Mouse (Mus musculus): ENCODE results near the gene Zfp738. TPM values are rescaled to one million over a fixed set of nuclear protein-coding genes. Genes with fewer than 3 reads are reported as not detected.
"Not testable (repeated sequence)": the region's sequence is repeated elsewhere in the genome, so short reads cannot be mapped to it uniquely, and the experiment has no call there.

The Zfp738 gene
- polyA plus RNA-seq (2014; fragmentation: Nextera tagmentation; extraction: Ambion mirVana) = 11.9 and 14.3 TPM in 2 replicates

DNA sequence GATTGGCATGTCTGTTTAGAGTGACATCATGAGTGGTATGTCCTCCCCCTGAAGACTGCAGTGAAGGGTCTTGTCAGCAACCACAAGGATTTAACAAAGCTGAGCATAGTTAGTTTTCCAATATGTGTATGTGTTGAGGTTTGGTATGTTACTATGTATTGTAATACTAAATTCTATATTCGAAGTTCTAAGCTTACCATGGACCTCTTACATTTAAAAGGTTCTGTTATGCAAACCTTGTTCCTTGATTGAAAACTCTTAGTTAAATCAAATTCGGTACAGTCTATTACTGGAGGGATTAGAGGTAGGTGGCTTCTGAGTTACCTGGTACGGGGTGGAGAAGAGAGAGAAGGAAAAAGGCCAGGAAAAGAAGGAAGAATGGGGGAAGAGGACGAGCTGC lies at the start of gene Zfp738:
Gene Zfp738 (minus strand): TSS at position 101 of the 400 bp plus-strand sequence.
- no peaks in the 10 kb centered on the region for H3K36me3 ChIP-seq (ENCODE audit: control insufficient read depth, insufficient read depth, low read length)
- no peaks in the 10 kb centered on the region for H3K9me3 ChIP-seq (ENCODE audit: control insufficient read depth, low read length)
- ATAC-seq (ENCODE audit: low FRiP score) (no peak), DNase-seq (ENCODE audit: low spot score) (no peak)
- H3K9ac ChIP-seq (ENCODE audit: low read depth, low read length) = no peak within 1 kb of the TSS
- no peaks in the 10 kb centered on the region for H3K4me1 ChIP-seq (replicated peaks; ENCODE audit: control insufficient read depth, insufficient read depth, low read length)
- H3K27ac ChIP-seq (ENCODE audit: low read depth, low read length) = no peak within 1 kb of the TSS
- no peaks in the 10 kb centered on the region for H3K27me3 ChIP-seq (ENCODE audit: control insufficient read depth, insufficient read depth, low read length)
- H3K4me2 ChIP-seq (replicated peaks; ENCODE audit: low read depth, low read length) = no peak within 1 kb of the TSS
- H3K4me3 ChIP-seq (ENCODE audit: low read depth, low read length) = no peak within 1 kb of the TSS
- WGBS = 81% methylated on average over 4 of the region's 4 CpGs

DNA sequence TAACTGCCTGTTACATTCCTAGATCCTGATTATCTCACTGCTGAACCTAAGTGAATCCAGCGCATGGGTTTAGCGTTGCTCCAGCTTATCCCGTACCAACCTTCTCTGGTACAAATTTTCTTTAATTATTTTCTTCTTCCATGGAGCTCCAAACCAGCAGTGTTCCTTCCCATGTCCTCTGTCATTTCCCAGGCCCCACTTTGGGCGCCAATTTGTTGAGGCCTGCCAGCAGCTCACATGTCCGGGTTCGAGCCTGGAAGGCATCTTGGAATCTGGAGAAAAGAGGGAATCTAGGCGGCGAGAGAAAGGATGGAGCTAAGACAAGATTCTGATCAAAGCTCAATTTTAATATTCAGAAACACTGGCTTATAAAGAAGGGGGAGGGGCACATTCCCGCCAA lies 47.5 kb upstream of the Zfp738 start:
- not testable (repeated sequence) for ATAC-seq (ENCODE audit: low FRiP score); H3K27ac ChIP-seq (ENCODE audit: low read depth, low read length)
- 92% methylated on average over 9 of the region's 9 CpGs for WGBS

DNA sequence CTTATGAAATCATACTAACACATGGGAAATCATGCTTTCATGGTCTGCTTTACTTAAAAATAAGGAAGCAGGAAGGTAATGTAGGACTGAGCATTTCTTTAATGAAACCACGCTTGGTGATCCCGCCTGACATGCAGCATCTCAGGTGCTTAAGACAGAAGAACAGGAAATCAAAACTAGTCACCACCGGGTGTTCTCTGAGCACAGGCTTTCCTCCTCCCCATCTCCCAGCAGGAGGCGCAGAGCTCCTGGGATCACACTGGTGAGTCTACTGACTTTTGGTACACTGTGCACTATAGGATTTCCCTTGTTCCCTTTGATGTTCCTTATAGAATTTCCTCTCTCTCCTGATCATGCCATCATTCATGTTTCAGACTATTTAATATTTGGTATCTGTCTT lies 42.6 kb upstream of the Zfp738 start:
- 50% methylated on average over 4 of the region's 4 CpGs for WGBS
- H3K36me3 ChIP-seq (ENCODE audit: control insufficient read depth, insufficient read depth, low read length); H3K27me3 ChIP-seq (ENCODE audit: control insufficient read depth, insufficient read depth, low read length); H3K4me1 ChIP-seq (replicated peaks; ENCODE audit: control insufficient read depth, insufficient read depth, low read length); H3K27ac ChIP-seq (ENCODE audit: low read depth, low read length); H3K9ac ChIP-seq (ENCODE audit: low read depth, low read length); H3K9me3 ChIP-seq (ENCODE audit: control insufficient read depth, low read length): not testable (repeated sequence)
- peak overlapping the region; percentile 53 for H3K4me3 ChIP-seq (ENCODE audit: low read depth, low read length)
- DNase-seq (ENCODE audit: low spot score) (peak; percentile 17), ATAC-seq (ENCODE audit: low FRiP score) (peak; percentile 54)
- H3K4me2 ChIP-seq (replicated peaks; ENCODE audit: low read depth, low read length) = peak overlapping the region; percentile 59; the same call in 1 of the 2 replicates

More for the DNA sequence above, 47.5 kb upstream of the Zfp738 start:
- H3K9ac ChIP-seq (ENCODE audit: low read depth, low read length); H3K4me2 ChIP-seq (replicated peaks; ENCODE audit: low read depth, low read length); H3K4me1 ChIP-seq (replicated peaks; ENCODE audit: control insufficient read depth, insufficient read depth, low read length); H3K4me3 ChIP-seq (ENCODE audit: low read depth, low read length); H3K9me3 ChIP-seq (ENCODE audit: control insufficient read depth, low read length); H3K36me3 ChIP-seq (ENCODE audit: control insufficient read depth, insufficient read depth, low read length); DNase-seq (ENCODE audit: low spot score); H3K27me3 ChIP-seq (ENCODE audit: control insufficient read depth, insufficient read depth, low read length): not testable (repeated sequence)

DNA sequence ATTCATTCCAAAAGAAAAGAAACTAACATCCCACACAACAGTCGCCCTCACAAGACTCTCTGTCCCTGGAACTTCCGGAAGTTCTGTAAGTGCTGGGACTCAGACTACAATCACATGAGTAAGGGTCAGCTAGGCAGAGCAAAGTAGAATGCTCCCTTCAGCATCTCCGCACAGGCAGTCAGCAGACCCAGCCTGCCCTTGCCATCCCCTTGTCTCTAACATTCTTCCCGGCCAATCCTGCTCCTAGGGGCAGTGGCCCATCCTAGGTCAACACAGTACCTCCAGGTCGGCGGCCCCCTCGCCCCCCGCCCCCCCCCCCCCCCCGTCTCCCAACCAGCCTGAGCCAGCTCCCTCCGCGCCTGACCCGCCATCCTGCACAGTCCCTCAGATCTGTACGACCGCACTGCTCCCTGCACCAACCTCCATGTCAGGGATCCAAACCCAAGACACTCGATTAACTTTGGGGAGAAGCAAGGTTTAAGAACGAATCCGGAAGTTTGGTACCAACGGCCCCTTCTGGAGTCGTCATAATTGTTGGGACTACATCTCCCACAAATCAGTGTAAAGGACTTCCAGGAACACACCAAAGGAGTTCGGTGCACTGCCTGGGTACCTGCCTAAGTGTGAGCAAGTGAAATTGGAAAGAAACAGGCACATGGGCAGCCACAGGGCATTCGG lies 41.9 kb upstream of the Zfp738 start, which contains the start of gene Zfp65:
Gene Zfp65 (minus strand): TSS at position 533 of the 678 bp plus-strand sequence.
- WGBS = 2% methylated on average over 15 of the region's 21 CpGs
- no peak within 1 kb of the TSS for H3K27ac ChIP-seq (ENCODE audit: low read depth, low read length)
- H3K9ac ChIP-seq (ENCODE audit: low read depth, low read length) = peak within 1 kb of the TSS; percentile 58
- no peaks in the 10 kb centered on the region for H3K36me3 ChIP-seq (ENCODE audit: control insufficient read depth, insufficient read depth, low read length)
- DNase-seq (ENCODE audit: low spot score) = peak; percentile 67
- peak within 1 kb of the TSS; percentile 59 for H3K4me2 ChIP-seq (replicated peaks; ENCODE audit: low read depth, low read length)
- peak; percentile 81 for ATAC-seq (ENCODE audit: low FRiP score)
- H3K4me3 ChIP-seq (ENCODE audit: low read depth, low read length) = peak within 1 kb of the TSS; percentile 53
- no peaks in the 10 kb centered on the region for H3K4me1 ChIP-seq (replicated peaks; ENCODE audit: control insufficient read depth, insufficient read depth, low read length)
- no peaks in the 10 kb centered on the region for H3K9me3 ChIP-seq (ENCODE audit: control insufficient read depth, low read length)
- no peaks in the 10 kb centered on the region for H3K27me3 ChIP-seq (ENCODE audit: control insufficient read depth, insufficient read depth, low read length)

DNA sequence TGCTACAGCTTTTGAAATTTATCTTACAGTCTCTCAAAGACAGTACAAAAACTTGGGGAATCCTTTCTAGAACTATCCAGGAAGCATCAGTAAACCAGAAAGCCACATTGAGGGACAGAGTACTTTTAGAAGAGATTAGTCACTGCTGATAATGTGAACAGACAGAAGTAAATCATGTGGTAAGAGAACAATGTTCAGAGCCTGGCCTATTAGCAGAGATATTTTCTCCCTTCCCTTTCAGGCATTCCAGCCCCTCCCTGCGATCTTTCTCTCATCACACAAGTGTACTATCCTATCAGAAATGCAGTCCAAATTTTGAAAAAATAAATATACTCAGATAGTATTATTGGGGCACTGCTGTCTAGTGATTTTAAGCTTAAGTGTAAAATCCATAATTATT lies 41.2 kb upstream of the Zfp738 start:
- Histone ChIP-seq H3K27ac (ENCODE audit: low read depth, low read length) (no peak overlapping the region), H3K9me3 (ENCODE audit: control insufficient read depth, low read length) (no peaks in the 10 kb centered on the region), H3K9ac (ENCODE audit: low read depth, low read length) (no peak overlapping the region), H3K27me3 (ENCODE audit: control insufficient read depth, insufficient read depth, low read length) (no peaks in the 10 kb centered on the region), H3K4me3 (ENCODE audit: low read depth, low read length) (no peak overlapping the region), H3K4me1 (replicated peaks; ENCODE audit: control insufficient read depth, insufficient read depth, low read length) (no peaks in the 10 kb centered on the region), H3K36me3 (ENCODE audit: control insufficient read depth, insufficient read depth, low read length) (no peaks in the 10 kb centered on the region), H3K4me2 (replicated peaks; ENCODE audit: low read depth, low read length) (no peak overlapping the region)
- 87% methylated on average over 1 of the region's 1 CpGs for WGBS
- no peak for DNase-seq (ENCODE audit: low spot score)
- ATAC-seq (ENCODE audit: low FRiP score) = no peak

DNA sequence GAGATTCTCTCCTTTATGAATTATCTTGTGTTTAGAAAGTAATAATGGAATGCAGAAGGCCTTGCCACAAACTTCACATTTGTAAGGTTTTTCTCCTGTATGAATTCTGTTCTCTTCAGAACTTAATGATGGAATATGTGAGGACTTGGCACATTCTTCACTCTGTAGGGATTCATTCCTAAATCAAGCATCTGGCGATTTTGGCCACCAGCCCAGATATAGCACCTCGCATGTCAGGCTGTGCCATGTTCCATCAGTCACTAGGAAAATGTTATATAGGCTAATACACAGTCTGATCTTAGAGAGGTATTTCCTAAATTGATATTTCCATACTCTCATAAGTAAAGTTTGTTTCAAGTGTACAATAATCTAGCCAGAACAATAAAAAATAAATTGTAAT lies 38.5 kb upstream of the Zfp738 start:
- H3K27me3 ChIP-seq (ENCODE audit: control insufficient read depth, insufficient read depth, low read length); H3K36me3 ChIP-seq (ENCODE audit: control insufficient read depth, insufficient read depth, low read length); H3K9ac ChIP-seq (ENCODE audit: low read depth, low read length); H3K27ac ChIP-seq (ENCODE audit: low read depth, low read length); ATAC-seq (ENCODE audit: low FRiP score); H3K4me3 ChIP-seq (ENCODE audit: low read depth, low read length); DNase-seq (ENCODE audit: low spot score); H3K4me2 ChIP-seq (replicated peaks; ENCODE audit: low read depth, low read length); H3K9me3 ChIP-seq (ENCODE audit: control insufficient read depth, low read length); H3K4me1 ChIP-seq (replicated peaks; ENCODE audit: control insufficient read depth, insufficient read depth, low read length): not testable (repeated sequence)
- WGBS = 87% methylated on average over 2 of the region's 2 CpGs

DNA sequence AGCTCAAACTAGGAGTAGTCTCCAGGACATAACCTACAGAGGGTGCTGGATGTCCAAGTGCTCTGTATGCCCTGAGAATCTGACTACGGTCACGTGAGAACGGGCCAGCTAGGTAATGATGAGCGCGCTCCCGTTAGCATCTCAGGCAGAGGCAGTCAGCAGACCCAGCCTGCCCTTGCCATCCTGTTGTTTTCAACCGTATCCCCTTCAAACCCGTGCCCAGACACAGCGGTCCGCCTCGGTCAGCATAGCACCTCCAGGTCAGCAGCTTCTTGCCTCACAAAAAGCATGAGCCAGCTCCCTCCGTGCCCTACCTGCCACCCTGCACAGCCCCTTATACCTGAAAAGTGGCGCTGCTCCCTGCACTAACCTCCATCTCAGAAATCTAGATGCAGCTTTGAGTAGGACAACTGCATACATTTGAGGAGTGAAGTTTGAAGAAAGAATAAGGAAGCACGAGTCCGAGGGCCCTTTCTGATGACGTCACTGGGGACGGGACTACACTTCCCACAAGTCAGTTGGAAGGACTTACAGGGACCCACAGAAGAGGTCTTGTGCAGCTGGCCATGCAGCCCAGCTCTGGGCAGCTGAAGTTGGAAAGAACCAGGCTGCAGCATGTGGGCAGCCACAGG lies 37.1 kb upstream of the Zfp738 start:
- no peak overlapping the region for H3K27ac ChIP-seq (ENCODE audit: low read depth, low read length)

DNA sequence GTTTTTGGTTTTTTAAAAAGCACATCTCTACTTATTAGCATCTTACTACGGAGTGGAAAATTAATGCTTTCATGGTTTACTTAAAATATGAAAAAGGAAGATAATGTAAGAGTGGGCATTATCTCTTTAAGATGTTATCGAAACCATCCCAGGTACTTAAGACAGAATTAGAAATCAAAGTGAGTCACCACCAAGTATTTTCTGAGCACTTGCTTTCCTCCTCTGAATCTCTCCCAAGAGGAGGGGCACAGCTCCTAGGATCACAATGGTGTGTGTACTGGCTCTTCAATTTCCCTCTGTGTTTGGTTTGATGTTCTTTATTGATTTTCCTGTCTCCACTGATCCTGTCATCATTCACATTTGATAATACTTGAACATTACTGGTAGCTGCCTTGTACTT lies 3.0 kb downstream of the Zfp738 start:
- not testable (repeated sequence) for H3K4me2 ChIP-seq (replicated peaks; ENCODE audit: low read depth, low read length); H3K27me3 ChIP-seq (ENCODE audit: control insufficient read depth, insufficient read depth, low read length); H3K4me1 ChIP-seq (replicated peaks; ENCODE audit: control insufficient read depth, insufficient read depth, low read length); H3K36me3 ChIP-seq (ENCODE audit: control insufficient read depth, insufficient read depth, low read length); H3K4me3 ChIP-seq (ENCODE audit: low read depth, low read length); H3K9me3 ChIP-seq (ENCODE audit: control insufficient read depth, low read length); DNase-seq (ENCODE audit: low spot score); H3K27ac ChIP-seq (ENCODE audit: low read depth, low read length)
- peak overlapping the region; percentile 67; the same call in 1 of the 2 replicates for H3K9ac ChIP-seq (ENCODE audit: low read depth, low read length)
- 70% methylated on average over 2 of the region's 2 CpGs for WGBS
- peak; percentile 49 for ATAC-seq (ENCODE audit: low FRiP score)

More for the DNA sequence above, 37.1 kb upstream of the Zfp738 start:
- Histone ChIP-seq H3K27me3 (ENCODE audit: control insufficient read depth, insufficient read depth, low read length) (no peaks in the 10 kb centered on the region), H3K9me3 (ENCODE audit: control insufficient read depth, low read length) (no peaks in the 10 kb centered on the region), H3K4me2 (replicated peaks; ENCODE audit: low read depth, low read length) (peak overlapping the region; percentile 55), H3K36me3 (ENCODE audit: control insufficient read depth, insufficient read depth, low read length) (no peaks in the 10 kb centered on the region), H3K9ac (ENCODE audit: low read depth, low read length) (peak overlapping the region; percentile 79), H3K4me1 (replicated peaks; ENCODE audit: control insufficient read depth, insufficient read depth, low read length) (no peaks in the 10 kb centered on the region), H3K4me3 (ENCODE audit: low read depth, low read length) (peak overlapping the region; percentile 83)
- DNase-seq (ENCODE audit: low spot score) = peak; percentile 93
- WGBS = under 1% methylated on average over 17 of the region's 17 CpGs
- ATAC-seq (ENCODE audit: low FRiP score) = peak; percentile 97

Data from hindbrain, embryonic 11.5 days (tissue).